Mouse (Mus musculus): ENCODE measurements around the gene Cox6a2.

Gene Cox6a2

GRCm38 (mm10) chr7:128206152-128206551 is at the start of gene Cox6a2:
Cox6a2 (minus strand) TSS chr7:128206387.
- no peak for DNase-seq (ENCODE audit: low spot score)

GRCm38 (mm10) chr7:128255757-128256156 is 49.6 kb upstream of the Cox6a2 start:
- no peak for DNase-seq (ENCODE audit: low spot score)

DNA sequence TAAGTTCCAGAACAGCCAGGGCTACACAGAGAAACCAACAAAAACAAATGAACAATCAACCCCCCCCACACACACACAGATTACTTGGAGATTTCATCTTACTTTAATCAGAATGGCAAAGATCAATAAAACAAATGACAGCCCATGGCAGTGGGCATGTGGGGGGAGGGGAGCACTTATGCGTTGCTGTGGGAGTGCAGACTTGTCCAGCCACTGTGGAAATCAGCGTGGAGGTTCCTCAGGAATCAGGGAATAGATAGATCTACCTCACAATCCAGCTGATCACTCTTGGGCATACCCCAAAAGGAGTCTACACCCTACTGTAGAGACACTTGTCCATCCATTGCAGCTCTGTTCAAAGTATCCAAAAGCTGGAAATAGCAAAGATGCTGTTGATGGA is 48.8 kb upstream of the Cox6a2 start:
- no peak for DNase-seq (ENCODE audit: low spot score)

DNA sequence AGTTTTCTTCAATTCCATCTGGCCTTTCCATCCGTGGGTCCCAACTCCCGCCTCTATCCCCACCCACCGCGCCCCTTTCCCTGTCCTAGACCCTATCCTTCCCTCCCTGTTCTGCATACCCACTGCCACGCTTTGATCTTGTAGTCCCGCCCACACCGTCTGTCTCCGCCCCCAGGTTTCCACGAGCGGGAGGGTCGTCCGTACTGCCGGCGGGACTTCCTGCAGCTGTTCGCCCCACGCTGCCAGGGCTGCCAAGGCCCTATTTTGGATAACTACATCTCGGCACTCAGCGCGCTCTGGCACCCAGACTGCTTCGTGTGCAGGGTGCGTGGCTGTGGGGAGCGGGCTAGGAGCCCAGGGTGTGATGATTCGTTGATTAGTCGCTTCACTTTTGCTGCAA is 46.4 kb upstream of the Cox6a2 start:
- peak; percentile 59 for DNase-seq (ENCODE audit: low spot score)

GRCm38 (mm10) chr7:128251946-128252345 is 45.8 kb upstream of the Cox6a2 start:
- DNase-seq (ENCODE audit: low spot score), result no peak

- no peak for DNase-seq (ENCODE audit: low spot score)
Observed at GRCm38 (mm10) chr7:128249998-128250397, 43.8 kb upstream of the Cox6a2 start.

GRCm38 (mm10) chr7:128248081-128249042 is 42.2 kb upstream of the Cox6a2 start:
- DNase-seq (ENCODE audit: low spot score), result no peak

DNA sequence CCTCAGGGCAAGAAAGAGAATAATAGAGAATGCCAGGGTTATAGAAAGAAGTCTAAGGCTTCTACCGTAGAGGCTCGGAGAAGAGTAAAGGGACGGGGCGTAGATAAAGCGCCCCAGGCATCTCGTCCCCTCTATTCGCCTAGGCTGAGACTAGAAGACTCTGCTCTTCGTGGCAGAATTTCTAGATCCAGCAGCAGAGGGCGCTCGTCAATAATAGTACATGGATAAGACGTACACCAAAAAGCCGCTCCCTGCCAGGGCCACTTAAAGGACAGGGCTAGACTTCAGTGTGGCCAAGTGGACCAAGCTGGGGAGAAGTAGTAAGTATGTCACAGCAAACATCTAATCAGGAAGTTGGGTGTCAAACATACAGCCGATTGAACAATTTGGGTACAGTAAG is 41.3 kb upstream of the Cox6a2 start:
- peak; percentile 64 for DNase-seq (ENCODE audit: low spot score)

DNA sequence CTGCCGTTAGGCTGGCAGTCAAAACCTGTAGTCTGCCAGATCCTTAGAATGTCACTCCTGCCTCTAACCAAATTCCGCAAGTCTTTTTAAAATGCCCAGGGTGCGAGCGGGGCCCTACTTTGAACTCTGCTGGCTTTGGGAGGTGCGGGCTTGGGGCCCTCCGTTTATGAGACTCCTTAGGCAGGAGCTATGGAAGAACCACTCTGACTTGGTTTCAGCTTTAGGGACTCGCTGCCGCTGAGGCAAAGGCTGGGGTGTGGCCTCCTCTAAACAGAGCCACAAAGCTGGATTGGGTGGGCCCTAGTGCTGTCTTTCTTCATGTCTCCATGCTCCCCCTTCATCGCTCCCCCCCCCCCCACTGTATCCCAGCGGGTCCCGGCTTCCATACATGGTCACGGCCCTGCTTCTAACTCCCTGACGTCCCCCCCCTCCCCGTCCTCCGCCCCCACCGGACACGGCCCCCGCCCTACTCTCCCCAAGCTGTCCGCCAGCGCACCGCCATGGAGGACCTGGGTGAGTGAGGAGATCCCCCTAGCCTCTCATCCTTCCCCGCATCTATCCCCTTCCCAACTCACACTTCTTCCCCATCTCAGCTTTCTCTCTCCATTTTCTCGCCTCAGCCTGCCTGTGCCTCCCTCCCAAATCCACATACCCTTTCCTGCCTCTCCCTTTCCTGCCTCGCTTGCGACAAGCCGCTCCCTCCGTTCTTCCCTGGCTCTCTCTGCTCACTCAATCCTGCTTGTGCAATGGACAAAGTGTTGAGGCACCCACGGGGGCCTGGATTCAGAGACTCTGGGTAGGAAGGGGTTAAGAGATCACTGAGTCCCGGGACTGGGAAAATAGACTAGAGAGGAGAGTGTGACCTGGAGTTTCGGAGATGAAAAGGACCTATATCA is 40.6 kb upstream of the Cox6a2 start, which contains the start of gene Tgfb1i1:
Gene Tgfb1i1 (plus strand): TSS at position 317 of the 896 bp plus-strand sequence.
- DNase-seq (ENCODE audit: low spot score), result no peak

GRCm38 (mm10) chr7:128245547-128245946 is 39.4 kb upstream of the Cox6a2 start:
- DNase-seq (ENCODE audit: low spot score), result no peak

DNA sequence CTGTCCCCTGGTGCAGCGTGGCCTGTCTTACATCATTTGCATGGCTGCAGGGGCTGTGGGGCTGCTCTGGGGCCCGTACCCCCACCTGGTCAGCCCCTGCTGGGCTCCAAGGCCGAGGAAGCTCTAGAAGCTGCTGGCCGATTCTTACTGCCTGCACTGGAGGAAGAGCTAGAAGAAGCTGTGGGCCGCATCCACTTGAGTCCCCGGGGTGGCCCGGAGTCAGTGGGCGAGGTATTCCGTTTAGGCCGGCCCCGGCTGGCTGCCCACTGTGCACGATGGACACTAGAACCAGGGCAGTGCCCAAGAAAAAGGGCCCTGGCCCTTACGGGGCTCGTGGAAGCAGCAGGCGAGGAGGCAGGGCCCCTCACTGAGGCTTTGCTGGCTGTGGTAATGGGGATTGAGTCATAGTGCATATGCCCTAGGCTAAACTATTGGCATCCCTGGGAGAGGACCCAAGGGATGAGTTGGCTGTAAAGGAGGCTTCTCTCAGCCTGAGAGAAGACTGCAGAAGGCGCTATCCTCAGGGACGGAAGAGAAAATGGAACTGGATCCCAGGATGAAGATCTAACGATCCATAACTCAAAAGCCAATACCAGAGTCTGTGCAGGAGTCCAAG is 38.3 kb upstream of the Cox6a2 start:
- DNase-seq (ENCODE audit: low spot score), result no peak

- DNase-seq (ENCODE audit: low spot score), result no peak
Observed at GRCm38 (mm10) chr7:128243921-128244320, 37.7 kb upstream of the Cox6a2 start.

GRCm38 (mm10) chr7:128242331-128242730 is 36.1 kb upstream of the Cox6a2 start:
- no peak for DNase-seq (ENCODE audit: low spot score)

DNA sequence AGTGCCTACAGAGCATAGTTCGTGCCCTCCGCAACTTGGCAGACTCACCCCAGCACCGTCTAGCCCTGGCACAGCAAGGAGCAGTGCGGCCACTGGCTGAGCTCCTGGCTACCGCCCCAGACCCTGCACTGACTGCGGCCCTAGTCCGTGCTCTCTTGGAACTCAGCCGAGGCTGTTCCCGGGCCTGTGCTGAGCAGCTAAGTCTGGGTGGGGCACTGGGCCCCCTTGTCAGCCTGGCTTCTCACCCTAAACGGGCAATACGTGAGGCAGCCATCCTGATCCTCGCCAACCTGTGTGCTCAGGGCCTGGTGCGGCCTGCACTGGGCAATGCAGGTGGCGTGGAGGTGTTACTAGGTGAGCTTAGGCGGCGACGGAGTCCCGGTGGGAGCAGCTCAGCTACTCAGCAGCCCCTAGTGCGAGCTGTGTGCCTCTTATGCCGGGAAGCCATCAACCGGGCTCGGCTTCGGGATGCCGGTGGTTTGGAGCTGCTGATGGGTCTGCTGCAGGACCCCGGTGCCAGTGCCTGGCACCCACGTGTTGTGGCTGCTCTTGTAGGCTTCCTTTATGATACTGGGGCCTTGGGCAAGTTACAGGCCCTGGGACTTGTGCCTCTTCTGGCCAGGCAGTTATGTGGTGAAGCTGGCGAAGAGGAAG is 34.1 kb upstream of the Cox6a2 start:
- no peak for DNase-seq (ENCODE audit: low spot score)

DNA sequence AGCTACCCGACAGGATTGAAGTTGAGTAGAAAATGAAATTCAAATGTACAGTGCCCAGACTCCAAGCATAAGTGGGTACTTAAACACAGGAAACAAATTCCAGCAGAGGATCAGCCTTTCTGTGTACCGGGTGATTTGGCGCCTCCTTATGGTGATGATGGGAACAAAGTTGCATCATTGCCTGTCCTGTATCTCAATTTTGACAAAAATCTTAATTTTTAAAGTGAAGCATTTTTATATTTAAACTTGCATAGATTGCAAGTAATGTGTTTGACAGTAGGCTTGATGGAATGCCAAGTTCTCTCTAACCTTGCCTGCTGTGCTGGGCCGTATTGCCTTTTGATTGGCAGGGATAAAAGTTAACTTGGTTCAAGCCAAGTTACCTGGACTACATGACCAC is 32.8 kb upstream of the Cox6a2 start:
- peak; percentile 43 for DNase-seq (ENCODE audit: low spot score)

DNA sequence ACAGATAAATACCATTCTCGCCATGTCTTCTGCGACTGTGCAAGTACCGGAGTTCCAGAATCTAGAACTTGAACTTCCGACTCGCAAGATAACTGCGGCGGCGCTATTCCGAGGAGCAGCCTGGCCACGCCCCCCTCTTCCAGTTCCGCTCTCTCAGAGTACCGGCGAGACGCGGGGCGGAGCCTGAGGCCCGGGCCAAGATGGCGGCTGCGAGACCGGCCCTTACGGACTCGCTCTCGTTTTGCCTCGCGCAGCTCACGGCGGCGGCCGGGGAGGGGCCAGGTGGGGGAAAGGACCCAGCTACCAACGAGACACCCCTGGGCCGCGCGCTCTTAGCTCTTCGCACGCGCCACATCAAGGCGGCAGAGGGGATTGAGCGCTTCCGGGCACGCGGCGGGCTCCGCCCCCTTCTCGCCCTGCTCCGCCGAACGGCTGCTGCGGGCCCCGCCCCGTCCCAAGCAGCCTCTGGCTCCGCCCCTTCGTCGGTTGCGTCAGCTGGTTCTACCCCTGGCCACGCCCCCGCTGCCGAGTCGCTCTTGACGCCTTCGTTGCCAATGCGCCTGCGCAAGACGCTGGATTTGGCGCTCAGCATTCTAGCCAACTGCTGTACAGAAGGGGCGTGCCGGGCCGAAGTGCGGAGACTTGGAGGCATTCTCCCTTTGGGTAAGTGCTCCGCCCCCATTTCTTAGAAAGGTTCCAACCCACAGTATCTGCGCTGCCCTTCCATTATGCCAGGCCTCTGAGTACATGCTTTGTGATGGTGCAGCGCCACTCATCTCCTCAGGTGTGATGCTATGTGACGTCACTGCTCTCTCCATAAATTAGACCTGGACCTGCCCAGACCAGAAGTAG is 32.0 kb upstream of the Cox6a2 start, which contains the start of gene 9130023H24Rik:
Gene 9130023H24Rik (minus strand): TSS at position 105 of the 852 bp plus-strand sequence.
- peak; percentile 100 for DNase-seq (ENCODE audit: low spot score)

DNA sequence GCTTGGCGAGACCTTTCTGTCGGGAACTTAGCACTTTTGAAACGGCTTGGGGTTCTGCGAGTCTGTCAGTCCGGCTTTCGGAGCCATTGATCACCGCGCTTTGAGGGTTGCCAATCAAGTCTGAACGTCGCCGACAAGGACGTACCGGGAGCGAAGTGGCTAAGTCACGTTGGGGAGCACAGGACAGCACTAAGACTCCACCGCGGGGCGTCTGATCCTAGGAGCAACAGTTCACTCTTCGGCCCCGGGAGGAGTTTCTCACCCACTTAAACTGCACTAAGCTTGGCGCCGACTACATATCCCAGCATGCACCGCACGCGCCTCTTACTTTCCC is 31.4 kb upstream of the Cox6a2 start:
- no peak for DNase-seq (ENCODE audit: low spot score)

- peak; percentile 60 for DNase-seq (ENCODE audit: low spot score)
Observed at GRCm38 (mm10) chr7:128236856-128237592, 30.8 kb upstream of the Cox6a2 start, which contains the start of gene Armc5. Armc5 (plus strand) TSS chr7:128237342.

GRCm38 (mm10) chr7:128236426-128236825 is 30.2 kb upstream of the Cox6a2 start:
- no peak for DNase-seq (ENCODE audit: low spot score)

DNA sequence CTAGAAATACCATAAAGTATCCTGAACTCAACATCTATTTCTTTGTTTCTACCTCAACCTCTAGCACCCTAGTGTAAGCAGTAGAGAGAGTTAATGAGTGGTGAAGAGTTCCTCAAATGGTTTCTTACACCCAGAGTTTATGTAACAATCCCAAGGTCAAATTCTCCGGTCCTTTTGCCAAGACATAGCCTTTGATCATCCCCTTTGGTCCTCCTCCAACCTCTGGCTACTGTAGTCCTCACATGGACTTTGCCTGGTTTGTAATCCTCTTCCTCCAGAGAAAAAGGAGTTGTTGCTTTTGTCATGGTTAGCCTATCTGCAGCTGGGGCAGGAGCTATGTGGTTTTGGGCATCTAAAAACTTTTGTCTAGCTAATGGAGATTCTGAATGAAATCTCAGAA is 29.3 kb upstream of the Cox6a2 start:
- DNase-seq (ENCODE audit: low spot score), result no peak

Measured in T-cell, adult 2 months (primary cell).